Comparison of ENCODE assay signal across 15 mouse cellular contexts in the genomic region with DNA sequence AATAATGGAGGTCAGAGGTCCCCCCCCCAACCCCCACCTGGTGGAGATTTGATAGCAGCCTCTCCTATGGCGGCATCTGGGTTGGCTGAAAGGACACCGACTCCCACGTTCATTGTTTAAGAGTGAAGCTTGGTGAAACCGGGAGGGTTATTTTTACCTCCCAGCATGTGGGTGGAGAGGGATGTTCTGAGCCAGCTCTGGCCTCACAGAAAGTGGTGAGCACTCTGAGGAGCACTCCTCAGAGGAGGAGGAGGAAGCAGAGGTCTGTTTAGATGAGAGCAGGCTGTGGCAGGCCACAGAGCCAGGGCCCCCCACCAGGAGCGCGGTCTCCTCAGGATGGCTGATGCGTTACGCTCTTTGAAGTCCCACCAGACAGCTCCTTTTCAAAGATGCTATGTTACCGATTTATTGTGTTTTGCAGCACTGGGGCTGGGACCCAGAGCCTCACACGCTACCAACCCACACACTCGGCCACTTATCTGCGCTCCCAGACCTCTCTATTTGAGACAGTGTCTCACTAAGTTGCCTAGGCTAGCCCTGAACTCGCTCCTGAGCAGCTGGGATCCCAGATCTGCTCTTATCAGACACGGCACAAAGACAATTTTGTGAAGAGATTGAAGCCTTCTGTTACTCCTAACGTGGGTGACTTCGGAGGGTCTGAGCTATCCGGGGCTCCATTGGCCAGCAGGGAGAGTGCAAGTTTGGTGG. TPM values are rescaled to one million over a fixed set of nuclear protein-coding genes. Genes with fewer than 3 reads are reported as not detected.
DNase-seq lines count a peak whose midpoint lies in the region; ATAC-seq and TF ChIP-seq lines count a peak whose summit lies in the region.
"Had no signal": no experiment of that assay in that cellular context is flagged by ENCODE, and none has a peak within 500 bp of the region (broad histone marks: within the 10 kb centered on the region; RNA-seq: fewer than 3 reads in every experiment).

No protein-coding gene starts in this region.

- TF ChIP-seq CTCF in G1E (IDR thresholded peaks at IDR 0.05; ENCODE audit: low read depth, low read length), result no peak

- H3K27me3 ChIP-seq in G1E (ENCODE audit: insufficient read depth, low read length), result no peaks in the 10 kb centered on the region
- peaks cover under 1% of the 10 kb centered on the region; the same call in 1 of the 2 replicates for H3K27me3 ChIP-seq in limb, embryonic 10.5 days (ENCODE audit: low read depth, poor library complexity, severe bottlenecking)
- H3K27me3 ChIP-seq: hindbrain, embryonic 13.5 days had no signal

- peak overlapping the region; percentile 63; the same call in 1 of the 2 replicates for H3K4me3 ChIP-seq in G1E (ENCODE audit: low read depth, low read length)
- no peak overlapping the region for H3K4me3 ChIP-seq in limb, embryonic 10.5 days
- H3K4me3 ChIP-seq: erythroblast, embryonic 14.5 days; hindbrain, embryonic 13.5 days had no signal

- DNase-seq in layer of hippocampus, adult 18-20 months (ENCODE audit: low spot score in 2 of 2), result peak; percentile 35 to 63
- no peak for DNase-seq in layer of hippocampus, adult 9-10 months (ENCODE audit: low spot score)
- peak; percentile 61 for DNase-seq in G1E (ENCODE audit: low spot score)
- peak; percentile 51 for DNase-seq in c-Kit-positive CD71-positive TER-119-negative erythroid progenitor cells, embryonic 14.5 days (ENCODE audit: low read depth)
- no peak for DNase-seq in limb, embryonic 10.5 days (ENCODE audit: low spot score)
- DNase-seq in embryo, embryonic 10 days (ENCODE audit: low spot score), result no peak
- DNase-seq in adrenal gland, postnatal 36 days, result no peak
- no peak for DNase-seq in spleen, postnatal 36 days (ENCODE audit: low spot score in 2 of 2)
- DNase-seq: adrenal gland, postnatal 25 days; cerebellum, adult 9-11 months; gastrocnemius, postnatal 36 days; lung, postnatal 14 days had no signal

- ATAC-seq in G1E (ENCODE audit: extremely low read depth, insufficient number of reproducible peaks, low FRiP score, poor library complexity, severe bottlenecking), result peak; percentile 48

- H3K27ac ChIP-seq in limb, embryonic 10.5 days, result peak overlapping the region; percentile 59
- H3K27ac ChIP-seq: hindbrain, embryonic 13.5 days had no signal

- no peaks in the 10 kb centered on the region for H3K9me3 ChIP-seq in G1E (replicated peaks)
- H3K9me3 ChIP-seq in limb, embryonic 10.5 days (replicated peaks), result no peaks in the 10 kb centered on the region
- H3K9me3 ChIP-seq: hindbrain, embryonic 13.5 days had no signal

- 71% methylated on average over 17 of the region's 17 CpGs for WGBS in limb, embryonic 10.5 days

- H3K4me1 ChIP-seq in G1E (ENCODE audit: insufficient read depth, low read depth, low read length), result peaks cover 91% of the 10 kb centered on the region
- H3K4me1 ChIP-seq in limb, embryonic 10.5 days, result peaks cover 67% of the 10 kb centered on the region

- H3K36me3 ChIP-seq in G1E (replicated peaks), result no peaks in the 10 kb centered on the region
- H3K36me3 ChIP-seq in limb, embryonic 10.5 days, result no peaks in the 10 kb centered on the region
- H3K36me3 ChIP-seq: hindbrain, embryonic 13.5 days had no signal

RNA-seq across cellular contexts. Expression of gene Laptm5, which starts 3.6 kb away (rescaled TPM):
- total RNA-seq in layer of hippocampus, adult 18-20 months (2021), result 10 to 100 TPM; 39.2 to 42.9 TPM
- total RNA-seq in G1E (2014; fragmentation: Nextera tagmentation) (717 and 822 TPM in 2 replicates), G1E (2017) (184 and 222 TPM in 2 replicates)
- polyA plus RNA-seq in G1E (2012), result 540 and 565 TPM in 2 replicates
- 10.5 and 15.4 TPM in 2 replicates for polyA plus RNA-seq in limb, embryonic 10.5 days (2016; fragmentation: Nextera tagmentation; extraction: Ambion mirVana)
- total RNA-seq in adrenal gland, postnatal 36 days (2021), result 10 to 100 TPM; 21.7 to 31.3 TPM

RNA-seq across cellular contexts. Expression of gene Matn1, which starts 34.9 kb away (rescaled TPM):
- total RNA-seq in layer of hippocampus, adult 18-20 months (2021), result under 1 TPM; 0.33 to 0.72 TPM
- 0.98 TPM in 1 of 2 replicates, not detected in the other for total RNA-seq in G1E (2014; fragmentation: Nextera tagmentation)
- total RNA-seq in G1E (2017), result 0.60 and 1.1 TPM in 2 replicates
- 0.30 and 0.79 TPM in 2 replicates for polyA plus RNA-seq in G1E (2012)
- polyA plus RNA-seq in limb, embryonic 10.5 days (2016; fragmentation: Nextera tagmentation; extraction: Ambion mirVana), result 0.23 TPM in 1 of 2 replicates, not detected in the other
- total RNA-seq in adrenal gland, postnatal 36 days (2021), result not detected
- total RNA-seq: adrenal gland, postnatal 25 days; gastrocnemius, postnatal 36 days had no signal
- polyA plus RNA-seq: erythroblast, embryonic 14.5 days; large intestine, adult 2 months had no signal

Comparison
In these comparisons a context has a peak if more than half of its experiments do, and no peak if none do; other contexts are left out.
1. DNase-seq: peak in layer of hippocampus, adult 18-20 months (2 of 2), G1E (single experiment) and c-Kit-positive CD71-positive TER-119-negative erythroid progenitor cells, embryonic 14.5 days (single experiment); none in layer of hippocampus, adult 9-10 months (single experiment), limb, embryonic 10.5 days (single experiment), embryo, embryonic 10 days (single experiment), adrenal gland, postnatal 36 days (0 of 2) and spleen, postnatal 36 days (0 of 2).
2. RNA of gene Laptm5, which starts 3.6 kb away (total RNA-seq): 184 to 822 TPM in G1E; 39.2 to 42.9 TPM in layer of hippocampus, adult 18-20 months and 21.7 to 31.3 TPM in adrenal gland, postnatal 36 days; every median in the first group is over 4 times any median in the second.